Mouse (Mus musculus): ENCODE measurements around the gene Zmat5.

DNA sequence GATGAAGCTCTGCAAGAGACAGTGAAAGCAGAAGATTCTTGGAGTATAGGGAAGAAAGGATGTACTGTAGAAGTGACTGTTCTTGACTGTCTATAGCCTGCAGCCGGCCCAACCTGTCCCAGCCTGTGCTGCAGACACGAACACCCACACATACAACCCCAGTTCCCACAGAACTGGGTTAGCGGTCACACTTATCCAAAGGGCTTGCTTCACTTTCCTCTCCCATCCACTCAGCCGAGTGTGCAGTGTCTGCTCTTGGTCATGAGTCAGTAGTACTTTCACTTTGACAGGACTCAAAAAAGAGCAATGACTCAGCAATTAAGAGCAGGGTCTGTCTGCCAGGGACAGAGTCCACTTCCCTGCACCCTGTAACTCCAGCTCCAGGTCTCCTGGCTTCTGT is 43.2 kb upstream of the Zmat5 start:
- TF ChIP-seq CTCF (IDR thresholded peaks at IDR 0.05) (no peak), POLR2A (IDR thresholded peaks at IDR 0.05; ENCODE audit: insufficient read depth, low read depth, low read length) (no peak)
